Mouse (Mus musculus) kidney, embryonic 14.5 days (tissue): ENCODE results near the gene 9930021J03Rik. TPM values are rescaled to one million over a fixed set of nuclear protein-coding genes. Genes with fewer than 3 reads are reported as not detected.

Source experiments
- ATAC-seq: fragments of 200-750 bp; cut with Nextera tagmentation; 2 replicates; pipeline ENCODE4 v1.8.0; 2017; ENCODE audit warnings: moderate number of reproducible peaks, mild to moderate bottlenecking, moderate TSS enrichment, moderate library complexity; ENCODE audit not compliant: low FRiP score, low TSS enrichment
- H3K27ac ChIP-seq: fragments of 300-500 bp; sonication (generic); 2 replicates; pipeline ENCODE4 v1.5.1; 2014; ENCODE audit warnings: low read depth, mild to moderate bottlenecking, low read length, moderate library complexity, mixed read lengths
- H3K27me3 ChIP-seq: fragments of 300-500 bp; sonication (generic); 2 replicates; pipeline ENCODE4 v1.6.1; 2014; ENCODE audit warnings: mild to moderate bottlenecking, low read length; ENCODE audit not compliant: control insufficient read depth, insufficient read depth
- H3K36me3 ChIP-seq: fragments of 300-500 bp; sonication (generic); 2 replicates; pipeline ENCODE4 v1.6.1; 2014; ENCODE audit warnings: low read length, mixed read lengths; ENCODE audit not compliant: control insufficient read depth, insufficient read depth
- H3K4me1 ChIP-seq: fragments of 300-500 bp; sonication (generic); 2 replicates; pipeline ENCODE4 v1.6.1; 2014; ENCODE audit warnings: low read length, mixed read lengths; ENCODE audit not compliant: control insufficient read depth, insufficient read depth
- H3K4me2 ChIP-seq: fragments of 300-500 bp; sonication (generic); replicated peaks from 2 replicates; pipeline ENCODE4 v1.6.1; 2014; ENCODE audit warnings: low read depth, mild to moderate bottlenecking, low read length
- H3K4me3 ChIP-seq: fragments of 300-500 bp; sonication (generic); 2 replicates; pipeline ENCODE4 v1.5.1; 2014; ENCODE audit warnings: mild to moderate bottlenecking, low read length
- H3K9ac ChIP-seq: fragments of 300-500 bp; sonication (generic); 2 replicates; pipeline ENCODE4 v1.6.1; 2014; ENCODE audit warnings: low read depth, mild to moderate bottlenecking, low read length, moderate library complexity
- H3K9me3 ChIP-seq: fragments of 300-500 bp; sonication (generic); 2 replicates; pipeline ENCODE4 v1.6.1; 2016; ENCODE audit warnings: low read length; ENCODE audit not compliant: control insufficient read depth
- WGBS: fragments of 180-500 bp; shearing (Covaris S2); extraction: QIAGEN DNeasy Blood & Tissue Kit; methylation state at CpG from one replicate; pipeline ENCODE4 v1.1.7; 2014; 5-methylcytosine and 5-hydroxymethylcytosine counted together
- polyA plus RNA-seq: library from polyadenylated mRNA; unstranded; fragments of >200 nt; fragmentation: Nextera tagmentation; extraction: Ambion mirVana; gene quantifications from 2 replicates; pipeline ENCODE4 v1.2.1, GENCODE M21; 2014

The 9930021J03Rik gene
- 10.5 and 11.5 TPM in 2 replicates for polyA plus RNA-seq

GRCm38 (mm10) chr19:29805917-29806785, at the start of gene 9930021J03Rik:
TSS of gene 9930021J03Rik (minus strand) at chr19:29805989.
- Histone ChIP-seq H3K4me2 (peak within 1 kb of the TSS; percentile 65), H3K4me1 (peaks cover 8% of the 10 kb centered on the region), H3K4me3 (peak within 1 kb of the TSS; percentile 94), H3K9ac (peak within 1 kb of the TSS; percentile 88), H3K36me3 (peaks cover 21% of the 10 kb centered on the region), H3K27me3 (no peaks in the 10 kb centered on the region), H3K9me3 (no peaks in the 10 kb centered on the region), H3K27ac (peak within 1 kb of the TSS; percentile 80)
- ATAC-seq: peak; percentile 93
- 0% methylated on average over 46 of the region's 95 CpGs for WGBS

- no peaks in the 10 kb centered on the region for H3K27me3 ChIP-seq
- no peaks in the 10 kb centered on the region for H3K9me3 ChIP-seq
- WGBS: 91% methylated on average over 5 of the region's 5 CpGs
- no peak overlapping the region for H3K4me3 ChIP-seq
- H3K4me1 ChIP-seq: no peaks in the 10 kb centered on the region
- no peak overlapping the region for H3K27ac ChIP-seq
- no peak for ATAC-seq
- no peaks in the 10 kb centered on the region for H3K36me3 ChIP-seq
- no peak overlapping the region for H3K9ac ChIP-seq
- no peak overlapping the region for H3K4me2 ChIP-seq
Observed at GRCm38 (mm10) chr19:29853711-29854110, 47.9 kb upstream of the 9930021J03Rik start.

GRCm38 (mm10) chr19:29851036-29851690, 45.4 kb upstream of the 9930021J03Rik start:
- 49% methylated on average over 12 of the region's 12 CpGs for WGBS
- ATAC-seq: no peak
- H3K9ac ChIP-seq: no peak overlapping the region
- no peaks in the 10 kb centered on the region for H3K9me3 ChIP-seq
- H3K27ac ChIP-seq: no peak overlapping the region
- H3K4me1 ChIP-seq: no peaks in the 10 kb centered on the region
- H3K4me3 ChIP-seq: no peak overlapping the region
- no peaks in the 10 kb centered on the region for H3K36me3 ChIP-seq
- H3K4me2 ChIP-seq: no peak overlapping the region
- H3K27me3 ChIP-seq: no peaks in the 10 kb centered on the region

- no peak overlapping the region for H3K4me3 ChIP-seq
- no peaks in the 10 kb centered on the region for H3K4me1 ChIP-seq
- H3K9ac ChIP-seq: no peak overlapping the region
- H3K36me3 ChIP-seq: no peaks in the 10 kb centered on the region
- no peaks in the 10 kb centered on the region for H3K27me3 ChIP-seq
- ATAC-seq: no peak
- WGBS: 85% methylated on average over 11 of the region's 11 CpGs
- H3K27ac ChIP-seq: no peak overlapping the region
- H3K4me2 ChIP-seq: no peak overlapping the region
- H3K9me3 ChIP-seq: no peaks in the 10 kb centered on the region
Observed at GRCm38 (mm10) chr19:29849924-29850551, 44.2 kb upstream of the 9930021J03Rik start.

GRCm38 (mm10) chr19:29844036-29844661, 38.4 kb upstream of the 9930021J03Rik start:
- H3K9me3 ChIP-seq: no peaks in the 10 kb centered on the region
- H3K36me3 ChIP-seq: no peaks in the 10 kb centered on the region
- no peak for ATAC-seq
- H3K4me2 ChIP-seq: no peak overlapping the region
- H3K4me1 ChIP-seq: peaks cover 4% of the 10 kb centered on the region; the same call in 1 of the 2 replicates
- no peak overlapping the region for H3K4me3 ChIP-seq
- no peak overlapping the region for H3K27ac ChIP-seq
- H3K9ac ChIP-seq: no peak overlapping the region
- 59% methylated on average over 12 of the region's 12 CpGs for WGBS
- H3K27me3 ChIP-seq: no peaks in the 10 kb centered on the region

- no peak overlapping the region for H3K4me2 ChIP-seq
- ATAC-seq: no peak
- WGBS: 37% methylated on average over 5 of the region's 5 CpGs
- no peaks in the 10 kb centered on the region for H3K36me3 ChIP-seq
- H3K4me3 ChIP-seq: no peak overlapping the region
- H3K4me1 ChIP-seq: peaks cover 4% of the 10 kb centered on the region; the same call in 1 of the 2 replicates
- H3K27me3 ChIP-seq: no peaks in the 10 kb centered on the region
- no peaks in the 10 kb centered on the region for H3K9me3 ChIP-seq
- H3K9ac ChIP-seq: no peak overlapping the region
- peak overlapping the region; percentile 44; the same call in 1 of the 2 replicates for H3K27ac ChIP-seq
Observed at GRCm38 (mm10) chr19:29843641-29844035, 37.8 kb upstream of the 9930021J03Rik start.

GRCm38 (mm10) chr19:29842973-29843372, 37.2 kb upstream of the 9930021J03Rik start:
- Histone ChIP-seq H3K4me2 (no peak overlapping the region), H3K9me3 (no peaks in the 10 kb centered on the region), H3K4me3 (no peak overlapping the region), H3K27me3 (no peaks in the 10 kb centered on the region), H3K36me3 (no peaks in the 10 kb centered on the region), H3K27ac (peak overlapping the region; percentile 44; the same call in 1 of the 2 replicates), H3K9ac (no peak overlapping the region), H3K4me1 (peaks cover 4% of the 10 kb centered on the region; the same call in 1 of the 2 replicates)
- 0 out of 2 replicates have a peak, but pooled peaks have one; percentile 55 for ATAC-seq
- WGBS: 30% methylated on average over 8 of the region's 8 CpGs

GRCm38 (mm10) chr19:29840642-29841041, 34.9 kb upstream of the 9930021J03Rik start:
- ATAC-seq: no peak
- no peak overlapping the region for H3K4me2 ChIP-seq
- WGBS: 87% methylated on average over 4 of the region's 4 CpGs
- H3K4me3 ChIP-seq: no peak overlapping the region
- peaks cover 7% of the 10 kb centered on the region; the same call in 1 of the 2 replicates for H3K4me1 ChIP-seq
- H3K9ac ChIP-seq: no peak overlapping the region
- no peaks in the 10 kb centered on the region for H3K9me3 ChIP-seq
- H3K27me3 ChIP-seq: no peaks in the 10 kb centered on the region
- H3K27ac ChIP-seq: no peak overlapping the region
- H3K36me3 ChIP-seq: no peaks in the 10 kb centered on the region
